Mouse (Mus musculus): ENCODE measurements around the gene Ostm1.

DNA sequence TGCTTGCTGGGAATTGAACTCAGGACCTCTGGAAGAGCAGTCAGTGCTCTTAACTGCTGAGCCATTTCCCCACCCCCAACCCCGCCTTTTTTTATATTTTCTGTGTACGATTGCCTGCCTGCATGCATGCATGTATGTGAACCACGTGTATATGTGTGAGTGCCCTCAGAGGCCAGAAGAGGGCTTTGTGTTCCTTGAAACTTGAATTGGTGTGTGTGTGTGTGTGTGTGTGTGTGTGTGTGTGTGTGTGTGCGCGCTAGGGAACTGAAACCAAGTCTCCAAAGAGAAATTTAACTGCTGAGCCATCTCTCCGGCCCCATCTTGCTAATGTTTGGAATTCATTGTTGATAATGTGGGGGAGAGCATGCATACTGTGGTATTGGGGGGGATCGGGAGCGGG lies 15.0 kb downstream of the Ostm1 start:
- TF ChIP-seq CTCF (IDR thresholded peaks at IDR 0.05; ENCODE audit: insufficient read depth, low read depth, low read length) (no peak), POLR2A (IDR thresholded peaks at IDR 0.05; ENCODE audit: insufficient read depth, low read depth, low read length) (no peak)
